Mouse (Mus musculus) cerebellum, adult 9-11 months (tissue): ENCODE measurements at regions not wholly inside any gene's neighbourhood (a gene's known extent, or its start where the extent isn't known, plus 50 kb on each side); places are given as distances from the start of the nearest gene placed in this dataset.
"Not testable (repeated sequence)": the region's sequence is repeated elsewhere in the genome, so short reads cannot be mapped to it uniquely, and the experiment has no call there.

Experiments
- DNase-seq: peaks from one replicate; pipeline ENCODE4 v3.0.0; 2022

GRCm38 (mm10) chr1:105463819-105464614 lies 107.5 kb upstream of the Rnf152 start:
- DNase-seq, result peak; percentile 93

GRCm38 (mm10) chr1:105462695-105463094 lies 106.2 kb upstream of the Rnf152 start:
- peak; percentile 53 for DNase-seq

- DNase-seq, result not testable (repeated sequence)
Measured at GRCm38 (mm10) chr1:105455783-105456182, 99.3 kb upstream of the Rnf152 start.

- no peak for DNase-seq
Measured at GRCm38 (mm10) chr1:105454687-105455086, 98.2 kb upstream of the Rnf152 start.

GRCm38 (mm10) chr1:105446212-105446611 lies 89.7 kb upstream of the Rnf152 start:
- DNase-seq, result no peak

- no peak for DNase-seq
Measured at GRCm38 (mm10) chr1:105443546-105443945, 87.0 kb upstream of the Rnf152 start.

GRCm38 (mm10) chr1:105440296-105440695 lies 83.8 kb upstream of the Rnf152 start:
- DNase-seq, result no peak

- DNase-seq, result no peak
Measured at GRCm38 (mm10) chr1:105434631-105435403, 78.3 kb upstream of the Rnf152 start.

- DNase-seq, result peak; percentile 74
Measured at GRCm38 (mm10) chr1:105433949-105434348, 77.4 kb upstream of the Rnf152 start.

- DNase-seq, result no peak
Measured at GRCm38 (mm10) chr1:105431803-105432202, 75.3 kb upstream of the Rnf152 start.

- no peak for DNase-seq
Measured at GRCm38 (mm10) chr1:105430712-105431111, 74.2 kb upstream of the Rnf152 start.

GRCm38 (mm10) chr1:105428165-105428564 lies 71.7 kb upstream of the Rnf152 start:
- no peak for DNase-seq

- DNase-seq, result no peak
Measured at GRCm38 (mm10) chr1:105426086-105426485, 69.6 kb upstream of the Rnf152 start.

GRCm38 (mm10) chr1:105423380-105423779 lies 66.9 kb upstream of the Rnf152 start:
- no peak for DNase-seq

GRCm38 (mm10) chr1:105422945-105423344 lies 66.4 kb upstream of the Rnf152 start:
- DNase-seq, result no peak

GRCm38 (mm10) chr1:105420374-105421046 lies 64.0 kb upstream of the Rnf152 start:
- peak; percentile 50 for DNase-seq
